8 mouse cellular contexts compared by ENCODE assay signal in the genomic region with DNA sequence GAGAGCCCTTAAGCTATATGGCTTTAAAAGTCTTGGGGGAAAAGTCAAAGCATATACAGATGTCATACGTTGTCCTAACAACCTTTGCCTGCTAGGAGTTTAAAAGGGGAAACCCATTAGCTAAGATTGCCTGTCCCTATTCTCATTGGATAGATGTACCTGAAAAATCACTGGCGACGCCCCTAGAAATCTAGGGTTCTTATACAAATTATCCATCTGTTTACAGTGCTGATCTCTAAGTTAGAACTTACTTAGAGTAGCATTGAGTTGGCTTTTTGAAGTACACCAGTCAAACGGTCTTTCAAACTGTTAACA. TPM values are rescaled to one million over a fixed set of nuclear protein-coding genes. Genes with fewer than 3 reads are reported as not detected.
DNase-seq lines count a peak whose midpoint lies in the region; ATAC-seq and TF ChIP-seq lines count a peak whose summit lies in the region.

No protein-coding gene starts in this region.

- H3K4me2 ChIP-seq in lung, postnatal 0 days (replicated peaks; ENCODE audit: low read depth, low read length) = peak overlapping the region; percentile 76
- H3K4me2 ChIP-seq in limb, embryonic 11.5 days (ENCODE audit: low read depth, severe bottlenecking) = peak overlapping the region; percentile 68
- H3K4me2 ChIP-seq in stomach, embryonic 14.5 days (replicated peaks; ENCODE audit: low read depth, low read length) = peak overlapping the region; percentile 39

- peaks cover 3% of the 10 kb centered on the region; the same call in 1 of the 2 replicates for H3K4me1 ChIP-seq in lung, postnatal 0 days (ENCODE audit: insufficient read depth, low read depth, low read length)
- peaks cover 3% of the 10 kb centered on the region for H3K4me1 ChIP-seq in embryonic fibroblast, embryonic 13.5 days (ENCODE audit: control insufficient read depth, insufficient read depth, low read length)
- peaks cover 8% of the 10 kb centered on the region; the same call in 1 of the 2 replicates for H3K4me1 ChIP-seq in limb, embryonic 11.5 days (ENCODE audit: control insufficient read depth, insufficient read depth, low read length)
- peaks cover 22% of the 10 kb centered on the region; the same call in 1 of the 2 replicates for H3K4me1 ChIP-seq in stomach, embryonic 14.5 days (ENCODE audit: control insufficient read depth, insufficient read depth, low read length)

- peak overlapping the region; percentile 97 for H3K4me3 ChIP-seq in lung, postnatal 0 days (ENCODE audit: low read depth, low read length)
- peak overlapping the region; percentile 60 for H3K4me3 ChIP-seq in embryonic fibroblast, embryonic 13.5 days (ENCODE audit: insufficient read depth, low read length)
- H3K4me3 ChIP-seq in limb, embryonic 11.5 days (ENCODE audit: low read depth, low read length) = peak overlapping the region; percentile 96
- H3K4me3 ChIP-seq in stomach, embryonic 14.5 days (ENCODE audit: low read depth, low read length) = peak overlapping the region; percentile 90

- no peak for TF ChIP-seq EP300 in lung, postnatal 0 days (IDR thresholded peaks at IDR 0.05)

- peak; percentile 16 for DNase-seq in lung, postnatal 0 days (ENCODE audit: low spot score)
- no peak for DNase-seq in lung, postnatal 10 days
- DNase-seq in limb, embryonic 11.5 days (ENCODE audit: low spot score) = peak; percentile 29
- no peak for DNase-seq in layer of hippocampus, adult 18-20 months (ENCODE audit: low spot score in 2 of 2)
- DNase-seq in kidney, adult 11 months = no peak
- DNase-seq in right cerebral cortex, adult 18-20 months = no peak

- no peak overlapping the region for H3K27ac ChIP-seq in lung, postnatal 0 days (ENCODE audit: low read length)
- H3K27ac ChIP-seq in embryonic fibroblast, embryonic 13.5 days (ENCODE audit: insufficient read depth, low read length) = no peak overlapping the region
- H3K27ac ChIP-seq in limb, embryonic 11.5 days (replicated peaks; ENCODE audit: low read depth, low read length) = no peak overlapping the region
- H3K27ac ChIP-seq in stomach, embryonic 14.5 days (ENCODE audit: low read length) = peak overlapping the region; percentile 100

- ATAC-seq in lung, postnatal 0 days = no peak
- no peak for ATAC-seq in limb, embryonic 11.5 days (ENCODE audit: insufficient number of reproducible peaks, low FRiP score, low TSS enrichment, low read depth)
- ATAC-seq in stomach, embryonic 14.5 days (ENCODE audit: insufficient number of reproducible peaks, insufficient read depth, low FRiP score, low read depth) = no peak

- peak overlapping the region; percentile 99; the same call in 1 of the 2 replicates for H3K9ac ChIP-seq in lung, postnatal 0 days (replicated peaks; ENCODE audit: low read depth)
- H3K9ac ChIP-seq in limb, embryonic 11.5 days (ENCODE audit: low read length) = peak overlapping the region; percentile 100
- peak overlapping the region; percentile 98 for H3K9ac ChIP-seq in stomach, embryonic 14.5 days (replicated peaks; ENCODE audit: low read depth, low read length)

- no peak for TF ChIP-seq CTCF in lung, postnatal 0 days (IDR thresholded peaks at IDR 0.05)
- no peak for TF ChIP-seq CTCF in embryonic fibroblast, embryonic 13.5 days (IDR thresholded peaks at IDR 0.05; ENCODE audit: borderline replicate concordance, insufficient read depth, low read length)

- H3K27me3 ChIP-seq in lung, postnatal 0 days (replicated peaks; ENCODE audit: insufficient read depth, low read length) = no peaks in the 10 kb centered on the region
- H3K27me3 ChIP-seq in limb, embryonic 11.5 days (ENCODE audit: control insufficient read depth, insufficient read depth, low read length) = no peaks in the 10 kb centered on the region
- no peaks in the 10 kb centered on the region for H3K27me3 ChIP-seq in stomach, embryonic 14.5 days (ENCODE audit: control insufficient read depth, insufficient read depth, low read length)

- TF ChIP-seq POLR2A in embryonic fibroblast, embryonic 13.5 days (IDR thresholded peaks at IDR 0.05; ENCODE audit: low read depth, low read length) = no peak

- WGBS in lung, postnatal 0 days = 7% methylated on average over 4 of the region's 4 CpGs
- 3% methylated on average over 4 of the region's 4 CpGs for WGBS in limb, embryonic 11.5 days
- WGBS in stomach, embryonic 14.5 days = 2% methylated on average over 4 of the region's 4 CpGs

- H3K36me3 ChIP-seq in lung, postnatal 0 days (ENCODE audit: insufficient read depth, low read length) = no peaks in the 10 kb centered on the region
- H3K36me3 ChIP-seq in limb, embryonic 11.5 days (ENCODE audit: control insufficient read depth, insufficient read depth, low read length) = no peaks in the 10 kb centered on the region
- no peaks in the 10 kb centered on the region for H3K36me3 ChIP-seq in stomach, embryonic 14.5 days (ENCODE audit: control insufficient read depth, insufficient read depth, low read length)

- H3K9me3 ChIP-seq in lung, postnatal 0 days (ENCODE audit: low read length) = no peaks in the 10 kb centered on the region
- no peaks in the 10 kb centered on the region for H3K9me3 ChIP-seq in limb, embryonic 11.5 days (ENCODE audit: control insufficient read depth, low read length)
- H3K9me3 ChIP-seq in stomach, embryonic 14.5 days (ENCODE audit: control insufficient read depth, low read depth, low read length) = no peaks in the 10 kb centered on the region

RNA-seq across cellular contexts. Expression of a gene that starts 0.4 kb away (rescaled TPM):
- polyA plus RNA-seq in lung, postnatal 0 days (2015; fragmentation: Nextera tagmentation; extraction: Ambion mirVana) = 78.1 and 86.8 TPM in 2 replicates
- polyA plus RNA-seq in embryonic fibroblast, embryonic 13.5 days (2011; ENCODE audit: insufficient read length, low read depth, missing spikeins) = 101 and 135 TPM in 2 replicates
- polyA plus RNA-seq in limb, embryonic 11.5 days (2014; fragmentation: Nextera tagmentation; extraction: Ambion mirVana) = 102 and 123 TPM in 2 replicates
- polyA plus RNA-seq in stomach, embryonic 14.5 days (2014; fragmentation: Nextera tagmentation; extraction: Ambion mirVana) = 142 and 148 TPM in 2 replicates
- total RNA-seq in layer of hippocampus, adult 18-20 months (2021) = 100 to 1,000 TPM; 241 to 276 TPM

Comparison
In these comparisons a context has a peak if more than half of its experiments do, and no peak if none do; other contexts are left out.
1. DNase-seq: peak in lung, postnatal 0 days (single experiment) and limb, embryonic 11.5 days (single experiment); none in lung, postnatal 10 days (single experiment), layer of hippocampus, adult 18-20 months (0 of 2), kidney, adult 11 months (single experiment) and right cerebral cortex, adult 18-20 months (single experiment).
2. Peak in every context shown above with its lines, with median percentiles within 50 percentile points of each other: H3K4me2 ChIP-seq, H3K4me3 ChIP-seq and H3K9ac ChIP-seq.